Mouse (Mus musculus): Measurements from ENCODE around the gene Hif3a.

The Hif3a gene

GRCm38 (mm10) chr7:17056081-17056581 lies 6.1 kb downstream of the Hif3a start:
- peak; percentile 95 for DNase-seq

- DNase-seq, result peak; percentile 50
Observed at GRCm38 (mm10) chr7:17055287-17055946, 6.8 kb downstream of the Hif3a start.

GRCm38 (mm10) chr7:17054325-17054989 lies 7.8 kb downstream of the Hif3a start:
- peak; percentile 53 for DNase-seq

- DNase-seq, result peak; percentile 70
Observed at GRCm38 (mm10) chr7:17050933-17051594, 11.2 kb downstream of the Hif3a start.

- DNase-seq, result no peak
Observed at GRCm38 (mm10) chr7:17050491-17050890, 11.7 kb downstream of the Hif3a start.

- DNase-seq, result no peak
Observed at GRCm38 (mm10) chr7:17048431-17049190, 13.6 kb downstream of the Hif3a start.

- DNase-seq, result no peak
Observed at GRCm38 (mm10) chr7:17047041-17047682, 15.1 kb downstream of the Hif3a start.

- no peak for DNase-seq
Observed at GRCm38 (mm10) chr7:17045743-17046142, 16.5 kb downstream of the Hif3a start.

GRCm38 (mm10) chr7:17039373-17039772 lies 22.9 kb downstream of the Hif3a start:
- no peak for DNase-seq

GRCm38 (mm10) chr7:17038018-17038695 lies 24.1 kb downstream of the Hif3a start:
- DNase-seq, result no peak

GRCm38 (mm10) chr7:17030239-17030638 lies 32.0 kb downstream of the Hif3a start:
- DNase-seq, result no peak

- DNase-seq, result peak; percentile 31
Observed at GRCm38 (mm10) chr7:17028923-17029322, 33.3 kb downstream of the Hif3a start.

GRCm38 (mm10) chr7:17027588-17028343 lies 34.5 kb downstream of the Hif3a start, which contains the start of gene Ppp5c:
Ppp5c (minus strand) TSS chr7:17027924.
- DNase-seq, result peak; percentile 92

GRCm38 (mm10) chr7:17026710-17027587 lies 35.3 kb downstream of the Hif3a start:
- no peak for DNase-seq

GRCm38 (mm10) chr7:17025896-17026622 lies 36.2 kb downstream of the Hif3a start:
- peak; percentile 63 for DNase-seq

GRCm38 (mm10) chr7:17025505-17025894 lies 36.7 kb downstream of the Hif3a start:
- peak; percentile 46 for DNase-seq

- peak; percentile 63 for DNase-seq
Observed at GRCm38 (mm10) chr7:17024814-17025504, 37.3 kb downstream of the Hif3a start.

- peak; percentile 55 for DNase-seq
Observed at GRCm38 (mm10) chr7:17024141-17024540, 38.1 kb downstream of the Hif3a start.

- DNase-seq, result no peak
Observed at GRCm38 (mm10) chr7:17023701-17024100, 38.5 kb downstream of the Hif3a start.
